Mouse (Mus musculus) brain, embryonic 18.5 days (tissue): ENCODE data around the gene Gm11011.
"Not testable (repeated sequence)": the region's sequence is repeated elsewhere in the genome, so short reads cannot be mapped to it uniquely, and the experiment has no call there.

ENCODE experiments used
- DNase-seq: peaks from one replicate; pipeline ENCODE4 v3.0.0-alpha.2; 2012; ENCODE audit warnings: low read depth, low spot score

The Gm11011 gene

DNA sequence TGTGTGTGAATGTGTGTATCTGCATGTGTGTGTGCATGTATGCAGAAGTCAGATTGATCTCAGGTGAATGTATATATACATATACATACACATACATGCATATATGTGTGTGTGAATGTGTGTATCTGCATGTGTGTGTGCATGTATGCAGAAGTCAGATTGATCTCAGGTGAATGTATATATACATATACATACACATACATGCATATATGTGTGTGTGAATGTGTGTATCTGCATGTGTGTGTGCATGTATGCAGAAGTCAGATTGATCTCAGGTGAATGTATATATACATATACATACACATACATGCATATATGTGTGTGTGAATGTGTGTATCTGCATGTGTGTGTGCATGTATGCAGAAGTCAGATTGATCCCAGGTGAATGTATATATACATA lies at the start of gene Gm11011:
Gene Gm11011 (minus strand): TSS at position 101 of the 400 bp plus-strand sequence.
- DNase-seq, result not testable (repeated sequence)

DNA sequence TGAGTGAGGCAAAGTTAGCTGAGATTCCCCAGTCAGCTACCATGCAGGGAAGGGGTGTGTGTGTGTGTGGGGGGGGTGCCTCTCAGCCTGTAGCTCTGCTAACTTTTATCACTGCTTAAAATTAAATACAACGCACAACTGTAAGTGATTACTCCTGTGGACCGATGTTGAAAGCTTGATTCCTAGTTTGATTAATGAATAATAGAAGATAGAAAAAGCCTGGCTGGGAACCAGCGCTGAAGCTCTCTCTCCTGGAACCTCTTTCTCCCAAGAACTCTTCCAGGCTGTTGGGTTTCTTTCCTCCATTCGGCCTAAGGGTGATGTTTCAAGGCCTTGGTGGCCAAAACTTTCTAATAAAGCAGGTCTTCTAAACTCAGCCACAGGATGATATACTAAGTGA lies 48.9 kb upstream of the Gm11011 start:
- DNase-seq, result no peak

DNA sequence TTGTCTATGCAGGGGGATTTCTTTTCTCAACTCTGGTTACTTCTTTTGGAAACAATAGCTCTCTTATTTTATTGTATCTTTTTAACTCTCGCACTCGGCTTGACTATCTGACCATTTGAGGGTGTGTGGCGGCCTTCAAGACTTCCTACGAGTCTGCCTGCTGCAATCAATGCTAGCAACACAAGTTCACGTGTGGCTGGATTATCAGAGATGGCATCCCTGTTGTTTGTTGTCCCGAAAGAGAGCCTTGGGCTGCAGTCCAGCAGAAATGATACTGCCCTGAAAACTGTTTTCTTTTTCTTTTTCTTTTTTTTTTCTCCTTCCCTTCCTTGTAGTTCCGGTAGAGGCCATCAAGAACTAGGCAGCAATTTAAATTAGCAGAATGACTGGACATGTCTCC lies 47.9 kb upstream of the Gm11011 start:
- no peak for DNase-seq

DNA sequence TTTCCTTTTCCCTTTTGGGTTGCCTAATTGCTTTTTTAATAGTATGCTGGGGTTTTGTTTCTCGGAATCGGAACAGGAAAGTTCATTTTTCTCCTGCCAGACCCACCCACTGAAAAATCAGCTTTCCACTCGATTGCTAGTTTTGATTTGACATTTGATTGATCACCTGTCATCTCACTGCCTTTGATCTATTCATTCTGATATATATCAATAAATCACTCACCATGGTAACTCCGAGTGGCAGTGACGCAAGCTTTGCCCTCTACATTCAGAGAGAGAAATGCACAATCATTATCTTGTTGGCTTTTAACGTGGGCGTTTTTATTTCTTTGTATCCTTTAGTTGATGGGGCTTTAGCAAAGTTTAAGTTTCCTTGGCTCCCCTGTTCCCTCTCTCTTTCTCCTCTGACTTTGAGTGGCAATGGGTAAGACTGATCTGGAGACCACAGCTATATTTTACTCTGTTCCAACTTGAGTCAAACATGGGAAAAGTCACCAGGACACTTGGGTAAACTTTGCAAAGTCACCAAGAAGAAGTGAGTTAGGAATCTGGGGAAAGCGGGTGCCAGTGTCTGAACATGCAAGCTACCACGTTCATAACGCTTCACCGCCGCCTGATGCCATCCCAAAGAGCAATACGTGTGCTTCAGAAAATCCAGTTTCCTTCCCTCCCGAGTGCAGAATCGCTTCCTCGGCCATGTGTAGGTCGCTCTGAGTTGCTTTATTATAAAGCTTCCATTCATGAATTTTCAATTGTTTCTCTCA lies 47.3 kb upstream of the Gm11011 start:
- DNase-seq, result no peak

DNA sequence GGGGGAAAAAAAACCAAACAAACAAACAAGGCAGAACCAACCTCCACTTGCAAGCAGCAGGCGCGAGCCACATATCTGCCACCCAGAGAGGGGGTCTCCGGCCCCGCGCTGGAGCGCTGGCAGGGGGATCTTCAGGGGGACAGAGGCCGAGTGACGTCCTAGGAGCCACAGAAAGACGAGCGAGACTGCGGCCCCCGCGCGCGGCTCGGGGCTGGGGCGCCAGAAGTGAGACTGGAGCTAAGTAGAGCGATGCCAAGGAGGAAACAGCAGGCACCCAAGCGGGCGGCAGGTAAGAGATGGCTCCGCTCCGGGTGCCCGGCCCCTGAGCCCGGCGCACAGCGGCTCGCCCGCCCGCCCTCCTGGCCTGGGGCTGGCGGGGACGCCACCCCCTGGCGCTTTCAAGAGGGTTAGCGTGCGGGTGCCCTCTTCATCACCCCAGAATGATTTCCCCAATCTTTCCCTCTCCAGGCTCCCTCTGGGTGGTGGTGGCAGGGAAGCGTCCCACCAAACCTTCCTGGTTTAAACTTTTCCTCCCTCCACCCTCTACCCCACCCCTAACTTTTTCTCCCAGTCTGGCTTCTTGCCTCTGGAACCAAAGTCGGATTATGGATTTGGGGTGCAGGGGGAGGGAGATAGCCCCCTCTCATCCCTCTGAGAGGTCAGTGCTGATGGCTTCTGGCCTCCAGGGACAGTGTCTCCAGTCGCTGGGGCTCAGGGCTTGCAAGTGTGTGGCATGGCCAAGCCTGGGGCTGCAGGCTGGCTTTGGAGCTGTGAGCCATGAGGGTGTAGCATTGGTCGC lies 46.1 kb upstream of the Gm11011 start:
- DNase-seq, result no peak

DNA sequence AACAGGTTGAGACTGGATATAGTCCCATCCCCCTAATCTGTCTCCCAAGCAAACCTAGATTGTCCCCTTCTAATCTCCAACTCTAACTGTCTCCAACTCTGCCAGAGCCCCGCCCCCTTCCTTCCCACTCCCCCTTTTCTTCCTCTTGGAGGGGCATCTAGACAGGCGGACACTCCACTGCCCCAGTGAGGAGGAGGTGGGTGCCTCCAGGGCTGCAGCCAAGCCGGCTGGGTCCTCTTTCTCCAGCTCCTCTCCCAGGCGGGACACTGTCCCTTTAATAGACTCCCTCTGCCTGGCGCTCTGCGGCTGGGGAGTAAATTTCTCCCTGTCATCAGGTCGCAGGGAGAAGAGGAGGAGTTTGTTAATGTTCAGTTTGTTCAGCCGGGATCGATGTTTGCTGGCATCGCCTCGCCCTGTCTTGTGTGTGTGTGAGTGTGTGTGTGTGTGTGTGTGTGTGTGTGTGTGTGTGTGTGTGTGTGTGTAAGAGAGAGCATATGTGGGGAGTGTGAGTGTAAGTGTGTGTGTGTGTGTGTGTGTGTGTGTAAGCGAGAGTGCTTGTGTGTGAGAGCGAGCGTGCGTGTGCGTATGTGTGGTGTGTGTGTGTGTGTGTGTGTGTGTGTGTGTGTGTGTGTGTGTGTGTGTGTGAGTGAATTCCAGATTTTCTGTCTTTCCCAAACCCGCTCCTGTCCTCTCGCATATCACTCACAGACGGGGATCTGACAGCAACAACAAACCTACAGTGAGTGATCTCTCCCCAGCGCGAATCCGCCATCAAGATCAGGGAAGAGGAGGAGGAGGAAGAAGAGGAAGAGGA lies 45.0 kb upstream of the Gm11011 start, which contains the start of gene Tshz2:
Gene Tshz2 (plus strand): TSS at position 676 of the 814 bp plus-strand sequence.
- DNase-seq, result no peak

DNA sequence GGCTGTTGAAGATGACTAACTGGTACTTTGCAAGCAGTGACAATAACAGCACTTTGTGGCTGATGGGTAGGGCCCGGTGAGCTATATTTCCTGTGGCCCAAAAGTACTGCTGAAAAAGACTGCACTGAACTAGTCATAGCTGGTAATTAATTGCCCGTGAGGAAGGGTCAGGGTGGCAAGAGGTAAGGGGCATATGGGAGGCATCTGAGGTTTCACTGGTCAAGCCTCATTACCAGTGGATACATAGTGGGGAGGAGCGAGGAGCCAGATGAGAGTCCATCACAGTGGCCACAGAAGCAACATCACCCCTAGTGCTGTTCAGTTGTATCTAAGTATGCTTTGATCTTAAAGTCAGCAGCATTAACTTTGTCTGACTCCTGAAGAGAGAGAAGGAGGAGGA lies 42.5 kb upstream of the Gm11011 start:
- no peak for DNase-seq

DNA sequence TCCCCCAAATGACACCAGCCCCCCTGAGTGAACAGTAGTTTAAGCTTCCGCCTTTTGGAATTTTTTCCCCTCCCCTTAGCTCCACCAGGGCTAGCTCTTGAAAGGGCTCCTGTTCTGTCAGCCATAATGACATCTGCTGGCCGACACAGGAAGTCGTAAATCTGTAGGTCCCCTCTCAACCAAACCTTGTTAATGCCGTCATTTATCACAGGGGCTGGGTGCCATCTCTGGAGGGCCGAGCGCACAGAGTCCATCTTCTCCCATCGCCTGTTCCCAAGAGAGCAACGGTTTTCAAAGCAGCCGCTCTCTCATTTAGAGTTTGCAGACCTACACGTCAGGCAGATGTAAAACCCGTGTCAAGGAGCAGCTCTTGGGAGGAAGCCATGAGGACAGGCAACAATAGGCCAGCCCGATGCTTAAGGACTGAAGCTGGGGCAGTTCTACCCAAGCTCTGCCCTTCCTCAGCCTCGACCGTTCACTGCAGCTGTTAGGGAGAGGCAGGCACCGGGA lies 33.7 kb upstream of the Gm11011 start:
- no peak for DNase-seq

DNA sequence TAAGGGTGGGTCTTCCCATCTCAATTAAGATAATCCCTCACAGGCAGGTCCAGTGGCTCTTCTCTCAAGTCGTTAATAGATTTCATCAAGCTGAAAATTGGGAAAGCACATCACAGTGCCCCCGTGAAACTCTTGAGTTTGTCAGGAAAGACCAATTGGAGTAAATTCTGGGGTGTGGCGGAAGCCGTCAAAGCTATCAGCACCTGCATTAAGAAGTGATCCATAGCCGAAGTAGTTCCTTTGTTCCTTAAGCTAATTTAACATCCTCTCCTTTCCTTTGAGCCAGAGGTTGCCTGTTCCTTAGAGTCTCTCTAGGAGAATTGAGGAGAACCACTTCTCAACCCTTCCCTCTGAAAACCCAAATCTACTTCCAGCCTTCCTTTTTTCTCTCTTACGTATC lies 28.5 kb upstream of the Gm11011 start:
- no peak for DNase-seq

DNA sequence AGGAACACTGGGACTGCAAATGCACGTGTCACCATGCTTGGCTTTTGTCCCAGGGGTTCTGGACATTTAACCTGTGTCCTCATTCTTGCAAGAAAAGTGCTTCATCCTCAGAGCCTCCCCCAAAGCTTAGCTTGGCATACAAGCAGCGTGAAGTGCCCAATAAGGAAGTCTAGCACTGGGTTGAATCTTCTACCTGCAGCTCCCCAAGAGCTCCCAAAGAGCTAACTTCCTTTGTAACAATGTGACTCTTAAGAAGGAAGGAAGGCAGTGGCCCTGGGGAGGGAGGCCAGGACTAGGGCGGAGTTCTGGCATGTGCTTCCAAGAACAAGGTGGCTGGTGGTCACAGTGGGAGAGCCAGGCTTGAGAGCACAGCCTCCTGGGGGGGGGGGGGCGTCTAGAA lies 27.1 kb upstream of the Gm11011 start:
- no peak for DNase-seq

DNA sequence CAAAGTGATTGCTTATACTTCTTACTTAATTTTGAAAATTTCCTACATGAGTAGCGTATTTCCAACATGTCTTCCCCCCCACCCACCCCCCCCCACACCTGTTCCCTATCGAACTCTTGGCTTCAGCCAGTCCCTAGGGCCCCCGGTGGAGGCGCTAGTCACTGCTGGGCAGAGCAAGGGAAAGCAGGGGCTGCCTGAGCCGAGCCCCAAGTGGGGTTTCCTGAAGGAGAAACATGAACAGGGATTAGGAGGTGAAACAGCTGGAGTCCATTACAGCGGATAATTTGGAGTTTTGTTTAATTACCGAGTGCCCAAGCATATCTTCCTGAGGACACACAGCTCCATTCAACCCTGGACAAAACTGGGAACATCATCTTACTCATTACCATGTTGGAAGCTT lies 24.0 kb upstream of the Gm11011 start:
- no peak for DNase-seq

DNA sequence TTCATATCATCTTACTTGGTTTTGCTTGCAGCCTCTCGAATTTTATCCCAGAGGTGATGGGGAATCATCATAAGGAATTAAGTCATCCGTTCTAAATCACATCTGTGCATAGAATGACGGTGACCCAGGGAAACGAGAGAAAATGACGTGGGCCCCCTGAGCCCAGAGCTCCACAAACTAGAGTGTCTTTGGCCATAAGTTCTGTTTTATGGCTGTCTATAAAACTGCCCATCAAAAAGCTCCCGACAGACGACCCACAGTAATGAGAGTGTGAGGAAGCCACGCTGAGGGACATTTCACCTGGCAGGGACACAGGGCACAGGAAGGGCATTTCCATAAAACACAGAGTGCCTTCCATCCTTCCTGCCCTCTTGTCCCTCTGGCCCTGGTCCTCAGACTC lies 23.3 kb upstream of the Gm11011 start:
- DNase-seq, result no peak

DNA sequence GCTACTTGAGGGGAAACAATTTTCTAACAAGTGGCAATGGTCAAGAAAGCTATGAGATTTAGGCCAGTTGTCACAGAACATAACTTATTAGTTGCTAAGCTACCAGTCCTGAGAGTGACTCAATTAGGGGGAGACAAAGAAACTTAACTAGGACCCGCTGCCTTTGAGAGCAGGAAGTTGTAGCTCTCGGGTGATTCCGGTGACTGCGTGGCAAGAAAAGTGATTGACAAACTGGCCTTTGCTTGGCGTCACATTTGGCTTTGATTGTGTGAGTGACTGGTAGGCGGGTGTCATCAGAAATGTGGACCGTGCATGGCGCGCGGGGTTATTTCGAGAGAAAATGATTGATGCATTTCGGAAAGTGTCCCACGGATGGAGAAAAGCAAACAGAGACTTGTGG lies 22.4 kb upstream of the Gm11011 start:
- no peak for DNase-seq

DNA sequence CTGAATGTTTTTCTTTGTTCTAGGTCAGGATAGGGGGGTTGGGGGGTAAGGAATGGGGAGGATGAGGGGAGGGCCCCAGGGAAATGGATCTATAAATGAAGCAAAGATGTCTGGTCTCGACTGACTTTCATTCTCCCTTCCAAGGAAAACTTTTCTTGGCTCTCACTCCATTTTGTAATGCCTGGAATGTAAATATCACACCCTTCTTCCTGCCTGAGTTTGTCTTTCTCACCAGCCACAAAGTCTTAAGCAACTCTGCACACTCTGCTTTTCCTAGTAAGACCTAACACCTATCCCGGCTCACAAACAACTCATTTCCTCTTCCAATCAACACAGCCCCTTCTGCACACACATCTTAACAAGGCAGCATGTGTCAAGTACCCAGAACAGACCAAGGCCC lies 20.2 kb upstream of the Gm11011 start:
- no peak for DNase-seq

DNA sequence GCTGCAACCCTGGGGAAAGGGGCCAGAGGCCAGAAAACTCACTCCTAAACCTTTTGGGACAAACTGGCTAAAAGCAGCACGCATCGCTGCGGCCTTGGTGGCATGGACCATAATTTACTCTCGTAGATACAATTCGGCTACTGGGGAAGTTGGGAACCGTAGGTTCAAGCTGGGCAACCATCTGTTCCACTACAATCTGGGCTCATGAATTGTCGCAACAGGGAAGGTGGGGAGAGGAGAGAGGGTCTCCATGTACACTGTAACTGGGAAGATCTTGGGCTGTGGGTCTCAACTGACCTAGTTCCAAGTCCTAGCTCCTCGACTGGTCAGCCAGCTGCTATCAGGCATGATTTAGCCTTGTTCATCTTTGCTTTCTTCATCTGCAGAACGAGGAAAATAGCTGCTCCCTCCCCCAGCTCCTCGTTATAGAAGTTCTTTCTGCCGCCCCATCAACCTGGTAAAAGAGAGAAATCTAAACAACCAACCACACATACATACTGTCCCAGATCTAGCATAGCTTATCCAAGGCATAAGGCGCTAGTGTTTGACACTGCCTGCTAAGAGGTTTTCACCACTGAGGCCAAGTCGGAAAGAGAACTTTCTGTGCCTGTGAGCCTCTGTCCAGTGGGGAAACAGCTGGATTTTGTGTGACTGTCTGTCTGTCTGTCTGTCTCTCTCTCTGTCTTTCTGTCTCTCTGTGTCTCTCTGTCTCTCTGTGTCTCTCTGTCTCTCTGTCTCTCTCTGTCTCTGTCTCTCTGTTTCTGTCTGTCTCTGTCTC lies 19.5 kb upstream of the Gm11011 start:
- no peak for DNase-seq

DNA sequence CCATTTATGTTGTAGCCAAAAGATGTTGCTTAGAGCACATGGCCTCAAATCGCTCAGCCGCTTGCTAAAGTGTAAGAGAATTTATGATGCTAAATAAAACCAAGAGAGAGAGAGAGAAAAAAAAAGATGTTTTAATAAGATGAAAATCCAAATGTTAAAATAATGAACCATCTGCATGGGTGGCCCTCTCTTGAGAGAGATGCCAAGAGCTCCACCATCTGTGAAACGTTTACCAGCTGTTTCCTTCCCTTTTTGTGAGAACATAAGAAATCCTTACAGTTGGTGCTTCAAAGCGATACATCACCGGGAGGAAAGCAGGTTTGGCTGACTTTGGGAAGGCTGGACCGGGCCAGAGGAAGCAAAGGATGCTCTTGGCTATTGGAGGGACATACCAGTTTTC lies 12.6 kb upstream of the Gm11011 start:
- DNase-seq, result peak; percentile 66

DNA sequence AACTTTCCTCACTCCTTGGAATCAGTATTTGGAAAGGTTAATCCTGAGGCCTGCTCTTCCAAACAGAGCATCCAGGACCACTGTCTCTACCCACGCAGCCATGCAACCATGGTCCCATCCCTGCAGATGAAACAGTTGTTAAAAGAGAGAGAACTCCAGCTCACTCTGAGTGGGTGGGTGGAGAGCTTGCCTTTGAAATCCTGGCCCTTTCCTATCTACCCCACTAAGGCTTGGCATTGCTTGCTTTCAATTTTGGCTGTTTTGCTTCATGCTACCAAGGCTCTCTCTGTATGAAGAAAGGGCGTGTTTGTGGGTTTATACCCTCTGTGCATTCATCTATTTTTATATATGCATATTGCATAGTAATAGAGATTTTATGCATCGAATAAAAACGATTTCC lies 12.0 kb upstream of the Gm11011 start:
- DNase-seq, result no peak

DNA sequence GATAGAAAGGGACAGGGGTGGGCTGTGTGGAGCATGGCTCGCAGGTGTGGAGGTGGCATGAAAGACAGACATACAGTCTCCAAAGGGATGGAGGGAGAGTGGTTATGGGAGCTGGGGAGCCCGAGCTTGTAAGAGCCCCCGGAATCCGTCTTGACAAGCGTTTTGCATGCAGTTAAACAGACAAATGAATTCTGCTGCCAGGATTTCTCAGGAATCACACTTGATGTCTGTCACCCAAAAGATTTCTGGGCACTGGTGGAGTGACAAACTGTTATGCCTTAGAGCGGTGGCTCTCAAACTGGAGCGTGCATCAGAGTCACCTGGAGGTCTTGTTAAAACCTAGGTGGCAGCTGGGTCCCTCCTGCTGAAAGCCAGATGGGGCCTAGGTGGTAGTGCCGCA lies 10.4 kb upstream of the Gm11011 start:
- no peak for DNase-seq

DNA sequence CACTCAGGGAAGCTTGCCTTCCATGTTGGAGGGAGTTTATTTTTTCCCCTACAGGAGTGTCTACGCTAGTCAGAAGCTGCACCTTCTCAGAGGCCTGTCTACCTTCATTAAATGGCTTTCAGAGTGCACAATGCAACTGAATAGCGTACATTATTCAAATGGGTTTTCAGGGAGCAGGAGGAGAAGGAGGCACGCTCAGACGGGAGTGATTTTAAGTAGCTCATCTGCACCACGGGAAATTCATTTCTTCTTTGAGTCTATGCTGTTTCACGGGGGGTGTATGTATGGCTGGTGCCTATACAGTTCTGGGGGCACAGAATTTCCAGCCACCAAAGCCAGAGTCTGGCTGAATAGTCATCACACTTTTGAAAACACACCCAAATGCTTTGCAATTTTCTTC lies 9.8 kb upstream of the Gm11011 start:
- DNase-seq, result no peak

DNA sequence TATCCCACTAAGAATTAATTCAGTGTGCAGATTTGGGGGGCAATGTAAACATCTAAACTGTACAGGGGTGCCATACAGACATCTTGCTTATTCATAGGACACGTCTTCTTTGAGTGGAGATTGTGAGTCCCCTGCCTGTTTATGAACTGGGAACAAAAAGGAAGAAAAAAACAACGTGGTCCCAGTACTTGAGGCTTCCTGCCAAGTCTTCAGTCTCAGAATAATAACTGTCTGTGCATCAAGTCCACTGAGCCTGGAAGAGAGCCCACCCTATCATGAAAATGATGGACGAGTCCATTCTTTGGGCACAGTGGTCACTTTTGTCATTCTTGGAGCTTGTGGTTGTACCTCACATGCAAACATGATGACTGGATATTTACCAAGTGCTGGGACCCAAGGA lies 6.2 kb upstream of the Gm11011 start:
- no peak for DNase-seq

DNA sequence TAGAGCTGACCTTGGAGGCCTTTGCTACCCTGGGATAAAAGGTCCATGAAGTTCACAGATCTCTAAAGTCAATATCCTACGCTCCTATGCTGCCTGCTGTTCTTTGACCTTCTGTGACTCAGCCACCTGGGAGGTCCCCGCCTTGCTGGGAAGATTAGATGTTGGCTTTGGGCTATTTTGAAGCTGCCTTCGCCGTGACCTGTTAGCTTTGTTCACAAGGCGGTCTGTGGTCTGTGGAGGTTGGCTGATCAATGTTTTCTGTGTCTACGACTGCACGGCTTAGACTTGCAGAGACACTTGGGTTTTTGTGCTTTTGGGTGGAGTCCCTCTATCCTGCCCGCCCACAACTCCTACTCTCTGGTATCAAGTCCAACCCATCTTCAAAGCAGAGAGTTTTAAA lies 2.9 kb upstream of the Gm11011 start:
- DNase-seq, result no peak
